ENCODE assay signal across 9 mouse cellular contexts in the genomic region with DNA sequence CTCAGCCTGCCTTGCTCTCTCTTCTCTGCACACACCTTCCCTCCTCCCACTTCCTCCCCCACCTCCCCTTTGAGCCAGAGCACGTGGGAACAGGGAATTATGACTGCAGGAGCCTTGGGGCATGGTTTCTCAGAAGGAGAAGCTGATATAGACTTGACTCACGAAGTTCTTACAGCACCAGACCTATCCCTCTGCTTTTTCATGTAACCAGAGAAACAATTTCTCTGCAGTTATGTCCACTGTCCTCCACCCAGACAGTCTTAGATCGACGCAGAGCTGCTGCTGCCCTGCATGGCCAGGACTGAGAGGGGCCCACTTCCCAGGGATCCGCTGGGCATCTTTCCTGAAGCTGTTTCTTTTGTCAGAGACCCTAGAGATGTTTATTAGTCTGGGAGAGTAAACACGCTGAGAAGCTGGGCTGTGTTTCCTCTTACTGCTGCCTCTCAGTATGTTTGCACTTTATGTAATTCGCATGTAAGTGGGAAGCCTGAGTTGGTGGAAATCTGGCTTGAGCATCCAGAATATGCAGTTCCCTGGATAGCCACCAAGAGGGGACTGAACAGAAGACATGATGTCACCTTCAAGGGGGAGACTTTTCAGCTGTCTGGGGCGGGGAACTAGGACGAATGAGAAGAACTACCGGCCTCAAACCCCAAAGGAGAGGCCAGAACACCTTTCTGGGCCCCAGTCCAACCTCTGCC. TPM values are rescaled to one million over a fixed set of nuclear protein-coding genes. Genes with fewer than 3 reads are reported as not detected.
A peak's percentile ranks its signal among the peaks of the same experiment; 100 is the strongest.
DNase-seq lines count a peak whose midpoint lies in the region; ATAC-seq and TF ChIP-seq lines count a peak whose summit lies in the region.
"Had no signal": no experiment of that assay in that cellular context is flagged by ENCODE, and none has a peak within 500 bp of the region (broad histone marks: within the 10 kb centered on the region; RNA-seq: fewer than 3 reads in every experiment).

No protein-coding gene starts in this region.

- TF ChIP-seq POLR2A in small intestine, adult 2 months (IDR thresholded peaks at IDR 0.05; ENCODE audit: low read depth, low read length), result no peak

- no peak overlapping the region for H3K4me2 ChIP-seq in heart, embryonic 12.5 days

- intact Hi-C loops in heart, postnatal 10 days (cut with DNase I), result loop anchor here (5.0 kb wide), 1 partner anchor 45 kb away; no protein-coding TSS in a partner anchor
- intact Hi-C loops in left cerebral cortex, postnatal 14 days (cut with DNase I), result no loop called here

- peaks cover 20% of the 10 kb centered on the region for H3K4me1 ChIP-seq in heart, embryonic 12.5 days (replicated peaks)
- H3K4me1 ChIP-seq in small intestine, adult 2 months (ENCODE audit: control insufficient read depth, insufficient read depth, insufficient read length, low read length), result peaks cover 19% of the 10 kb centered on the region

- no peak overlapping the region for H3K9ac ChIP-seq in heart, embryonic 12.5 days

- no peaks in the 10 kb centered on the region for H3K9me3 ChIP-seq in heart, embryonic 12.5 days (replicated peaks)

- no peak for TF ChIP-seq CTCF in small intestine, adult 2 months (IDR thresholded peaks at IDR 0.05; ENCODE audit: extremely low read depth, insufficient read length, insufficient replicate concordance, low read depth, low read length)

- ATAC-seq in heart, embryonic 12.5 days (ENCODE audit: insufficient number of reproducible peaks, low FRiP score), result no peak

- peaks cover 5% of the 10 kb centered on the region; the same call in 1 of the 2 replicates for H3K27me3 ChIP-seq in heart, embryonic 12.5 days (replicated peaks)
- no peaks in the 10 kb centered on the region for H3K27me3 ChIP-seq in small intestine, adult 2 months (ENCODE audit: control insufficient read depth, insufficient read depth, low read length)

- no peak overlapping the region for H3K4me3 ChIP-seq in heart, embryonic 12.5 days
- no peak overlapping the region for H3K4me3 ChIP-seq in small intestine, adult 2 months (ENCODE audit: low read depth, low read length)
- H3K4me3 ChIP-seq: erythroblast, embryonic 14.5 days had no signal

- no peaks in the 10 kb centered on the region for H3K36me3 ChIP-seq in heart, embryonic 12.5 days
- H3K36me3 ChIP-seq in small intestine, adult 2 months (ENCODE audit: control insufficient read depth, insufficient read depth, low read length), result no peaks in the 10 kb centered on the region

- DNase-seq in heart, adult 11 months, result peak; percentile 91
- peak; percentile 33 for DNase-seq in NIH3T3 (ENCODE audit: low read depth)
- peak; percentile 48 to 59 for DNase-seq in heart, postnatal 10 days
- DNase-seq in left cerebral cortex, postnatal 14 days (ENCODE audit: low spot score in 2 of 2), result peak; percentile 71 to 92
- no peak for DNase-seq in ovary, postnatal 36 days (ENCODE audit: low spot score)
- DNase-seq in gastrocnemius, postnatal 25 days, result no peak

- 35% methylated on average over 10 of the region's 10 CpGs for WGBS in heart, embryonic 12.5 days
- 25% methylated on average over 10 of the region's 10 CpGs for WGBS in small intestine, adult 2 months

- H3K27ac ChIP-seq in heart, embryonic 12.5 days (ENCODE audit: poor library complexity, severe bottlenecking), result no peak overlapping the region
- H3K27ac ChIP-seq in small intestine, adult 2 months (ENCODE audit: insufficient read depth, low read depth, low read length), result peak overlapping the region; percentile 67

RNA-seq across cellular contexts. Expression of gene Calm2, which starts 55.1 kb away (rescaled TPM):
- 619 and 647 TPM in 2 replicates for polyA plus RNA-seq in heart, embryonic 12.5 days (2016; fragmentation: Nextera tagmentation; extraction: Ambion mirVana)
- 100 to 1,000 TPM; 247 to 257 TPM for total RNA-seq in heart, postnatal 10 days (2021)
- 1,000 to 10,000 TPM; 2,367 to 2,382 TPM for total RNA-seq in left cerebral cortex, postnatal 14 days (2021)
- 7.3 and 22.8 TPM in 2 replicates for polyA plus RNA-seq in small intestine, adult 2 months (2012; rRNA removed)
- 100 to 1,000 TPM; 161 to 162 TPM for total RNA-seq in gastrocnemius, postnatal 25 days (2021)

Comparison
In these comparisons a context has a peak if more than half of its experiments do, and no peak if none do; other contexts are left out.
1. DNase-seq: peak in heart, adult 11 months (single experiment), NIH3T3 (single experiment), heart, postnatal 10 days (2 of 2) and left cerebral cortex, postnatal 14 days (2 of 2); none in ovary, postnatal 36 days (single experiment) and gastrocnemius, postnatal 25 days (single experiment).
2. RNA of gene Calm2, which starts 55.1 kb away (total RNA-seq): 2,367 to 2,382 TPM in left cerebral cortex, postnatal 14 days; 247 to 257 TPM in heart, postnatal 10 days and 161 to 162 TPM in gastrocnemius, postnatal 25 days; every median in the first group is over 4 times any median in the second.